Mouse (Mus musculus): Measurements from ENCODE around the gene Nr0b2. TPM values are rescaled to one million over a fixed set of nuclear protein-coding genes. Genes with fewer than 3 reads are reported as not detected.

The Nr0b2 gene
- total RNA-seq, 2 experiments from 2014 or later: not detected

GRCm38 (mm10) chr4:133604856-133605255, 51.7 kb downstream of the Nr0b2 start:
- no peak for DNase-seq (ENCODE audit: low spot score in 2 of 2)

- no peak for DNase-seq (ENCODE audit: low spot score in 2 of 2)
These were observed 52.2 kb downstream of the Nr0b2 start for GRCm38 (mm10) chr4:133605330-133605729.

Small RNA genes lying within 50 kb of the gene (microRNA-seq; reads per million reads assigned to microRNA genes)
- gene Gm23158: not detected

Other genes starting within 250 kb of the Nr0b2 start
- gene Wdtc1, start 199.9 kb upstream of the Nr0b2 start, total RNA-seq (2021): 10 to 100 TPM; 43.1 to 45.0 TPM
- 10 to 100 TPM; 24.1 to 24.4 TPM for gene Slc9a1, start 183.7 kb upstream of the Nr0b2 start, total RNA-seq (2021)
- gene Tent5b, start 73.2 kb upstream of the Nr0b2 start, total RNA-seq (2021): under 1 TPM; 0.57 to 0.74 TPM
- gene Trnp1, start 54.8 kb upstream of the Nr0b2 start, total RNA-seq (2021): 1 to 10 TPM; 3.4 to 4.6 TPM
- not detected for gene Kdf1, start 34.4 kb upstream of the Nr0b2 start, total RNA-seq (2021)
- 10 to 100 TPM; 73.7 to 80.7 TPM for gene Nudc, start 7.4 kb upstream of the Nr0b2 start, total RNA-seq (2021)
- 1 to 10 TPM; 5.2 to 6.0 TPM for gene Gpatch3, start 21.4 kb downstream of the Nr0b2 start, total RNA-seq (2021)
- 1 to 10 TPM; 6.5 to 7.6 TPM for gene Gpn2, start 31.0 kb downstream of the Nr0b2 start, total RNA-seq (2021)
- gene Sfn, start 48.8 kb downstream of the Nr0b2 start, total RNA-seq (2021): 1 to 10 TPM; 2.2 to 2.3 TPM
- 10 to 100 TPM; 20.8 to 23.7 TPM for gene Zdhhc18, start 96.8 kb downstream of the Nr0b2 start, total RNA-seq (2021)
- gene Pigv, start 119.3 kb downstream of the Nr0b2 start, total RNA-seq (2021): 10 to 100 TPM; 11.3 to 11.7 TPM
- 10 to 100 TPM; 55.0 to 55.5 TPM for gene Arid1a, start 203.4 kb downstream of the Nr0b2 start, total RNA-seq (2021)